Mouse (Mus musculus): ENCODE measurements around the gene Ier2.

GRCm38 (mm10) chr8:84659936-84660818, 2.5 kb downstream of the Ier2 start:
- TF ChIP-seq EP300 (optimal IDR thresholded peaks at IDR 0.05) (no peak), CTCF (IDR thresholded peaks at IDR 0.05; ENCODE audit: low read depth) (no peak; the same call in 1 of the 2 replicates)
